Mouse (Mus musculus) forebrain, embryonic 12.5 days (tissue): ENCODE data around the gene C330007P06Rik. TPM values are rescaled to one million over a fixed set of nuclear protein-coding genes. Genes with fewer than 3 reads are reported as not detected.

Source experiments
- ATAC-seq: fragments of 200-750 bp; cut with Nextera tagmentation; 2 replicates; pipeline ENCODE4 v1.8.0; 2017; ENCODE audit warnings: moderate TSS enrichment; ENCODE audit not compliant: low FRiP score
- H3K27ac ChIP-seq: fragments of 300-500 bp; sonication (generic); 2 replicates; pipeline ENCODE4 v1.5.1; 2016; ENCODE audit warnings: mild to moderate bottlenecking
- H3K27me3 ChIP-seq: fragments of 300-500 bp; sonication (generic); 2 replicates; pipeline ENCODE4 v1.6.1; 2016; ENCODE audit warnings: mild to moderate bottlenecking
- H3K36me3 ChIP-seq: fragments of 300-500 bp; sonication (generic); replicated peaks from 2 replicates; pipeline ENCODE4 v1.6.1; 2016; ENCODE audit warnings: mild to moderate bottlenecking
- H3K4me1 ChIP-seq: fragments of 300-500 bp; sonication (generic); 2 replicates; pipeline ENCODE4 v1.6.1; 2016
- H3K4me2 ChIP-seq: fragments of 300-500 bp; sonication (generic); 2 replicates; pipeline ENCODE4 v1.6.1; 2016; ENCODE audit warnings: mild to moderate bottlenecking, moderate library complexity
- H3K4me3 ChIP-seq: fragments of 300-500 bp; sonication (generic); replicated peaks from 2 replicates; pipeline ENCODE4 v1.5.1; 2016; ENCODE audit warnings: mild to moderate bottlenecking
- H3K9ac ChIP-seq: fragments of 300-500 bp; sonication (generic); 2 replicates; pipeline ENCODE4 v1.6.1; 2016; ENCODE audit warnings: mild to moderate bottlenecking
- H3K9me3 ChIP-seq: fragments of 300-500 bp; sonication (generic); 2 replicates; pipeline ENCODE4 v1.6.1; 2016
- WGBS: fragments of 180-500 bp; shearing (Covaris S2); methylation state at CpG from one replicate; pipeline ENCODE4 v1.1.7; 2016; 5-methylcytosine and 5-hydroxymethylcytosine counted together
- polyA plus RNA-seq: library from polyadenylated mRNA; unstranded; fragments of >200 nt; fragmentation: Nextera tagmentation; extraction: Ambion mirVana; gene quantifications from 2 replicates; pipeline ENCODE4 v1.2.1, GENCODE M21; 2016

The C330007P06Rik gene
- polyA plus RNA-seq, 1 experiment from 2014 or later: 33.0 TPM

DNA sequence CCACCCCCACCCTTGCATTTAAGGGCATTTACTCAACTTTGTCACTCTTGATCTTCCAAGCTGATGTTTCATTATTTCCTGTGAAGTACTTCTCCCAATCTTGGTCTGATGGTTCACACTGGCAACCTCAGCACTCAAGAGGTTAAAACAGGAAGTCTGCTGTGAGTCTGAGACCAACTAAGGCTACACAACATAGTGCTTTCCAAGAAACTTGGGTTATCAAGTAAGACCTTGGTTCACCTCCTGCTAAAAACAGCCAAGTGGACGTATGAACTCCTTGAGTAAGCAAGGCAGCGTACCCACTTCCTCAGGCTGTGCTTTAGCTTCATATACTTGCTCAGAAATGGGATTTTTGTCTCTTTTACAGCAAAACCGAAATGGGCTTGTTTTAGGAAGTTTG is 3.5 kb downstream of the C330007P06Rik start:
- no peak overlapping the region for H3K4me2 ChIP-seq
- no peaks in the 10 kb centered on the region; the same call in 1 of the 2 replicates for H3K9me3 ChIP-seq
- WGBS: 80% methylated on average over 3 of the region's 3 CpGs
- H3K27me3 ChIP-seq: no peaks in the 10 kb centered on the region
- H3K36me3 ChIP-seq: no peaks in the 10 kb centered on the region
- no peak for ATAC-seq
- no peak overlapping the region for H3K4me3 ChIP-seq
- no peak overlapping the region for H3K27ac ChIP-seq
- H3K9ac ChIP-seq: no peak overlapping the region
- H3K4me1 ChIP-seq: no peaks in the 10 kb centered on the region

DNA sequence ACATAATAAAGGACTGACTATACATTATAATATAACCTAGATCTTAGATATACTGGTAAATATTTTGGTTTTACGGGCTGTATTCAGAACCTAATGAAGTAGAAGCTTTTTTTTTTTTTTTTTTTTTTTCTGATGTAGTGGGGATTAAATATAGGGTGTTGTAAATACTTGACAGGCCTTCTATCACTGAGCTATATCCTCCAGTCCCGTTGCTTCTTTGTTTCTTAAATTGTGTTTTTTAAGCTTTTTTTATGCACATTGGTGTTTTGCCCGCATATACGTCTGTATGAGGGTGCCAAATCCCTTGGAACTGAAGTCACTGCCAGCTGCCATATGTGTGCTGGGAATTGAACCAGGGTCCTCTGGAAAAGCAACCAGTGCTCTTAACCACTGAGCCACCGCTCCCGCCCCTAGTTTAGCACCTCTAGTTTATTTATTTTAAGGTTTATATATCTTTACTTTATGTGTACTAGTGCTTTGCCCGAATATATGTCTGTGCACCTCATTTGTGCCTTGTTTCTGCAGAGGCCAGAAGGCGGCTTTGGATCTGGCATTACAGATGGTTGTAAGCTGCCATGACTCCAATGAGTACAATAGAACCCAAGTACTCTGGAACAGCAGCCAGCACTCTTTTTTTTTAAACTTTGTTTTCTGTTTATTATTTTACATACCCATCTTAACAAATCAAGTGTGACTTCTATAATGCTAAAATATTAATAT is 9.1 kb downstream of the C330007P06Rik start:
- H3K9me3 ChIP-seq: no peaks in the 10 kb centered on the region
- peak overlapping the region; percentile 27; the same call in 1 of the 2 replicates for H3K4me2 ChIP-seq
- no peak overlapping the region for H3K9ac ChIP-seq
- no peaks in the 10 kb centered on the region for H3K36me3 ChIP-seq
- H3K4me3 ChIP-seq: peak overlapping the region; percentile 49
- H3K4me1 ChIP-seq: peaks cover 6% of the 10 kb centered on the region
- no peaks in the 10 kb centered on the region for H3K27me3 ChIP-seq
- no peak for ATAC-seq
- H3K27ac ChIP-seq: no peak overlapping the region
- WGBS: 61% methylated on average over 8 of the region's 8 CpGs

DNA sequence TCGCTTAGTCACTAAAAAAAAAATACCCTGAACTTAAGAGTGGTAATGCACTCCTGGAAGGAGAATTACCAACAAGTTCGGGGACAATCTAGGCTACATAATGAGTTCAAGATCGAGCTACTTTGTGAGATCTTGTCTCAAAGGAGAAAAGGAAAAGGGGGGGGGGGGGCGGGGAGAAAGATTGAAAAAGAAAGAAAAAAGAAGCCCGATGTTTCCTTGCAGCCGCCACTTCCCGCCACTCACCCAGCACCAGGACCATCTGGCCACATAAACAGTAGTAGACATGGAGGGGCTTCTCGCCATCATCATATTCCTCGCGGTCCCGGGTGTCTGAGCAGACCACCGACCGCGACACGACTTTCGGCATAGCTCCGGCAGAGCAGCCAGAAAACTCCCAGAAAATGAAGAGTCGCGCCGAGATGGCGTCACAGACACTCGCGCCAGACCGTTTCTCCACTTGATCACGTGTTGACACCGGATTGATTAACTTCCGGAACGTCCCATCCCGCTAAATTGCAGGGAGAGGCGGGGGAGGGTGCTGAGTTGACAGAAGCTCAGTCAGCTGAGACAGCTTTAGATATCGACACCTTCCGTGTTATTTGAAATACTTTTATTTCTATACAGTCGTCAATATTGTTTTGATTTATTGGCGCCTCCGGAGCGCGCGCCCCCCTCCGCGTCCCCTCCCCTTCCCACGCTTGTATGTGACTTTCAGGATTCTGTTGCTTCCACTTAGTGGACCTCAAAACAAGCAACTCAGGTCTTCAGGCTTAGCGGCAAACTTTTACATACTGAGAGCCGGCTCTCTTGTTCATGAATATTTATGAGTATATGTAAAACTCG is 9.9 kb downstream of the C330007P06Rik start:
- H3K9ac ChIP-seq: peak overlapping the region; percentile 55
- H3K9me3 ChIP-seq: no peaks in the 10 kb centered on the region
- peaks cover 6% of the 10 kb centered on the region for H3K4me1 ChIP-seq
- 21% methylated on average over 42 of the region's 44 CpGs for WGBS
- no peaks in the 10 kb centered on the region for H3K36me3 ChIP-seq
- 0 out of 2 replicates have a peak overlapping the region, but pooled peaks have one; percentile 36 for H3K27ac ChIP-seq
- ATAC-seq: peak; percentile 91
- H3K4me2 ChIP-seq: peak overlapping the region; percentile 50
- H3K4me3 ChIP-seq: peak overlapping the region; percentile 49
- no peaks in the 10 kb centered on the region for H3K27me3 ChIP-seq

DNA sequence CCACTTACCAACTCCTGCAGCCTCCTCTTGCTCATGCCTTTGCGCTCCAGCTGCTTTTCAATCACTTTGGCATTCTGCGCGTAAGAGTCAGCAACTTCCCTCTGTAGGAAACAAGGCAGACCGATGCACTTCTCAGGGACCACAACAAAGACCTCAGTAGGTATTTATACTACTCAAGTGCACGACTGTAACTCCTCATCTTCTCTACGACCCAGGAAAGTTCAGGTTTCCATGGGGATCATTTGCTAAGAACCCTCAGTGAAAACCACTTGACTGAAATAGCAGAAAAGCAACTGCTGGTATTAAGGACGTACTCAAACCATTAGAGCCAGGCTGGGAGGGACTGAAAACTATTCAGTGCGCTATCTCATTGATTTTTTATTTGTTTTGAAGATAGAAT is 21.3 kb downstream of the C330007P06Rik start:
- Histone ChIP-seq H3K27ac (no peak overlapping the region), H3K4me1 (no peaks in the 10 kb centered on the region), H3K9me3 (no peaks in the 10 kb centered on the region), H3K4me2 (no peak overlapping the region), H3K36me3 (no peaks in the 10 kb centered on the region; the same call in 1 of the 2 replicates), H3K4me3 (no peak overlapping the region), H3K9ac (no peak overlapping the region), H3K27me3 (no peaks in the 10 kb centered on the region)
- ATAC-seq: no peak
- WGBS: 77% methylated on average over 8 of the region's 8 CpGs

DNA sequence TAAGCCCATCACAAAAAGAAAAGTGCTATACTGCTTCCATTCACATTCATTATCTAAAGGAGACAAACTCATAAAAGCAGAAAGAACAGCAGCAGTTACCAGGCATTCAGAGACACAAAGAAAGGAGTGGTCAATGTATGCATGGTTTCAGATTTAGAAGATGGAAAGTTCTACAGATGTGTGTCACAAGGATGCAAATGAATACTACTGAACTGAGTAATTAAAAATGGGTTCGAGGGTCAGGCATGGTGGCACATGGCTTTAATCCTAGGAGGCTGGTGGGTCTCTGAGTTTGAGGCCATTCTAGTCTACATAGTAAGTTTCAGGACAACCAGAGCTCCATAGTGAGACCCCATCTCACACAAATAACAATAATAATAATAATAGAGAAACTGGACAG is 26.8 kb downstream of the C330007P06Rik start:
- Histone ChIP-seq H3K9ac (no peak overlapping the region), H3K4me3 (no peak overlapping the region)
- WGBS: 75% methylated on average over 1 of the region's 1 CpGs

DNA sequence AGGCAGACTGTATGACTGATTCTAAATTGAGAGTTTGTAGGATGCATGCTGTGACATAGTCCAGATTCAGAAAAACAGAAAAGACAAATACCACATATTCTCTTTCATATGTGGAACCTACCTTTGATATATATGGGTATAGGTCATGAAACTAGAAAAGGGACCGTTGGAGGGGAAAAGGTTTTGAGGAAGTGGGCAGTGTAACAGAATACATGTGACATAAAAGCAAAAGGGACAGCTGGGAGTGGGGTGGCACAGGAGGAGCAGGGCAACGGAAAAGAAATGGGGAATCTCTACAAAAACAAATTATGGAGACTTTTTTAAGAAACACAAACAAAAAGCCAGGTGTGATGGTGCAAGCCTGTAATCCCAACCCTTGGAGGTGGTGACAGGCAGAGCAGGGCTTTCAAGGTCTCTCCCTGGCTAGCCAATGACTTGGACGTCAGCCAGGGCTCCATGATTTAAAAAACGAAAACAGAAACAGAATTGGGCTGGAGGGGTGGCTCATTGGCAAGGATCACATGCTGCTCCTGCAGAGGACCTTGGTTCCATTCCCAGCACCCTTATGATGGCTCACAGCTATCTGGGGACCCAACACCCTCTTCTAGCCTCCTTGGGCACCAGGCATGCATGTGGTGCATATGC is 30.4 kb downstream of the C330007P06Rik start:
- Histone ChIP-seq H3K4me2 (no peak overlapping the region), H3K9me3 (no peaks in the 10 kb centered on the region), H3K36me3 (no peaks in the 10 kb centered on the region), H3K27me3 (no peaks in the 10 kb centered on the region), H3K4me1 (no peaks in the 10 kb centered on the region), H3K9ac (no peak overlapping the region), H3K4me3 (no peak overlapping the region), H3K27ac (no peak overlapping the region)
- 85% methylated on average over 4 of the region's 4 CpGs for WGBS
- no peak for ATAC-seq

More for the DNA sequence above, 26.8 kb downstream of the C330007P06Rik start:
- no peaks in the 10 kb centered on the region for H3K27me3 ChIP-seq
- no peaks in the 10 kb centered on the region for H3K4me1 ChIP-seq
- no peak for ATAC-seq
- no peak overlapping the region for H3K27ac ChIP-seq
- H3K36me3 ChIP-seq: no peaks in the 10 kb centered on the region
- H3K4me2 ChIP-seq: no peak overlapping the region
- no peaks in the 10 kb centered on the region for H3K9me3 ChIP-seq

DNA sequence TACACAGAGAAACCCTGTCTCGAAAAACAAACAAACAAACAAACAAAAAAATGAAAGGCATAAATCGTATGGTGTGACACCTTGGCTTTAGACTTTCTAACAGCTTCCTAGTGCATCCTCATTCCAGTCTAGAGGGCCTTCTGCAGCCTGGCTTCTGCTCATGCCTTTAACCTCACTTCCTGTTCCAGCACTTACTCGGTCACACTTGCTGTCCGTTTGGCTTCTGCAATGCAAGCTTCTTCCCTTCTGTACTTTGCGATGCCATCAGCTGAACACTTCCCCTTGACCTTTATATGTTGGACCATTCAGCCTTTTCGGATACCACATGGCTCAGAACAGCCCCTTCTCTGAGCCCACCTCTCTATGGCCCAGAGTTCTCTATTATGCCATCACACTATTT is 32.2 kb downstream of the C330007P06Rik start:
- no peaks in the 10 kb centered on the region for H3K9me3 ChIP-seq
- H3K36me3 ChIP-seq: no peaks in the 10 kb centered on the region
- no peak for ATAC-seq
- H3K27me3 ChIP-seq: no peaks in the 10 kb centered on the region
- no peak overlapping the region for H3K4me2 ChIP-seq
- no peak overlapping the region for H3K4me3 ChIP-seq
- no peaks in the 10 kb centered on the region for H3K4me1 ChIP-seq
- 91% methylated on average over 6 of the region's 6 CpGs for WGBS
- H3K9ac ChIP-seq: no peak overlapping the region
- no peak overlapping the region for H3K27ac ChIP-seq

DNA sequence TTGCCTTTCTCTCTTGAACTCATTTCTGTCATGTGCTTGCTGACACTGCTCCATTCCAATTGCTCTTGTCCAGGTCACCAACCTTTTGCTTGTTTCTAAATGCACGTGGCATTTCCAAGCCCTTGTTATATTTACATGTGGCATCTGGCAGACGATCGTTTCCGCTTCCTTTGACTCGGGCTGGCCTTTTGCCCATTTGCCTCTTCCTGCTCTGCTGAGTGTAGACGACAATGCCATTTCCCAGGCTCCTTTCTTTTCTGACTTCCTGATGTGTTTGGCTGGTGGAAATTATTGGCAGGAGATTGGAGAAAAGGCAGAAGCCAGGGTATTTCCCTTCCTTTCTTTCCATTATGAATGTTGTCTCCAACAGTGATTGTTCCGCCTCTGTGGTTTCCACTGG is 34.5 kb downstream of the C330007P06Rik start:
- ATAC-seq: no peak

DNA sequence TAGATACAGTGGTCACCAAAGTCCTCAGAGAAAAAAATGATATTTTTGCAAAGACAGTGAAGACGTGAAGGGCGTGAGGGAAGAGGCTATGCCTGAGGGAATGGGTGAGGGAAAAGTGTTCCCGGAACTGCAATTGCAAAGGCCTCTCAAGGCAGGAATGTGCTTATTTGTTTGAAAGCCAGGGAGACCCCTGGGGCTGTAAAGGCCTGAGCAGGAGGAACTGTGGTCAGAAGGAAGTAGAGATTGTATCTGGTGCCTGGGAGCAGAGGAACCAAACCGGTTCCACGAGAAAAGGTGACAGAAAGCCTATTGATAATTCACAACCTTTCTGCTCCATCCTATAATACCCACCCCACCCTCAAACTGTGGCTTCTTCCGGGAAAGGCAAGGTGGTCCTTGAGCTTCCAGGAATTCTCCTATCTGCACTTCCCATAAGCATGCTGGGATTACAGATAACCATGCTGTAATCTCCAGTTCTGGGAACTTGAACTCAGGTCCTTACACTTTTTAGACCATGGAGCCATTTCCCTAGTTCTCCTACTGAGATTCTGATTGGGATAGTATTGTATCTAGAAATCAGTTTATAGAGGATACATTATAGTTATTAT is 36.7 kb downstream of the C330007P06Rik start:
- Histone ChIP-seq H3K27ac (no peak overlapping the region), H3K9me3 (no peaks in the 10 kb centered on the region), H3K9ac (no peak overlapping the region), H3K4me3 (no peak overlapping the region), H3K4me2 (no peak overlapping the region), H3K36me3 (no peaks in the 10 kb centered on the region), H3K27me3 (no peaks in the 10 kb centered on the region), H3K4me1 (peaks cover 4% of the 10 kb centered on the region; the same call in 1 of the 2 replicates)
- ATAC-seq: no peak
- 76% methylated on average over 6 of the region's 6 CpGs for WGBS

More for the DNA sequence above, 34.5 kb downstream of the C330007P06Rik start:
- Histone ChIP-seq H3K4me2 (no peak overlapping the region), H3K36me3 (no peaks in the 10 kb centered on the region), H3K27me3 (no peaks in the 10 kb centered on the region), H3K4me1 (no peaks in the 10 kb centered on the region), H3K9me3 (no peaks in the 10 kb centered on the region), H3K4me3 (no peak overlapping the region), H3K9ac (no peak overlapping the region), H3K27ac (no peak overlapping the region)
- 83% methylated on average over 7 of the region's 7 CpGs for WGBS

DNA sequence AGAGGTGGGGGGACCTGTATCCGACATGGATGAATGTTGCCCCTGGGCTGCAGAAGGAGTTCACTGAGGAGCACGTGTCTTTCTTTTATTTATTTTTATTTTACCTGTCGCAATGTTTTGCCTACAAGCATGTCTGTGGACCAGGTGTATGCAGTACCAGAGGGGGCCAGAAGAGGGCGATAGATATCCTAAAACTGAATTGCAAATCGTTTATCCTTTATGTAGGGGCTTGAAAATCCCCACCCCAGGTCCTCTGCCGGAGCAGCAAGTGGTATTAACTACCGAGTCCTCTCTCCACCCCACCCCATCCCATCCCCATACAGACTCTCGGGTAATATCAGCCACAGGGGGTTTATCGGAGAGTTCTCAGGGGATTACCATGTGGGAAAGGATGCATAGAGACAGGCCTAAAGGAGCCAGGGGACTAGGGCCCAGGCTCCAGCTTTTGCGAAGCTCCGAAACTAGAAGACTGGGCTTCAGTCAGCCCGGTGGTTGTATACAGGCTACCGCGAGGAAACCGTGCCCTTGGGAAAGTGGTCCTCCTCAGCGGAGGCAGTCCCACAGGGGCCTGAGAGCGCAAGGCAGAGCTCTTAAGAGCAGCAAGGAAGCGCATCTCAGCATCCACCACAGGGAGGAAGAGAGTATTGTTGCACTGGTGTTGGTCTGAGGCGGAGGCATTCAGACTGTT is 40.4 kb downstream of the C330007P06Rik start:
- H3K27me3 ChIP-seq: no peaks in the 10 kb centered on the region
- peak overlapping the region; percentile 15 for H3K4me3 ChIP-seq
- H3K36me3 ChIP-seq: no peaks in the 10 kb centered on the region
- peak; percentile 60; the same call in 1 of the 2 replicates for ATAC-seq
- H3K4me1 ChIP-seq: peaks cover 4% of the 10 kb centered on the region; the same call in 1 of the 2 replicates
- peak overlapping the region; percentile 46 for H3K4me2 ChIP-seq
- H3K27ac ChIP-seq: peak overlapping the region; percentile 53; the same call in 1 of the 2 replicates
- WGBS: 18% methylated on average over 19 of the region's 19 CpGs
- no peaks in the 10 kb centered on the region for H3K9me3 ChIP-seq
- H3K9ac ChIP-seq: 0 out of 2 replicates have a peak overlapping the region, but pooled peaks have one; percentile 17

- H3K36me3 ChIP-seq: no peaks in the 10 kb centered on the region
- 66% methylated on average over 4 of the region's 4 CpGs for WGBS
These were observed 42.3 kb downstream of the C330007P06Rik start for GRCm38 (mm10) chrX:36831632-36832031.

More at GRCm38 (mm10) chrX:36831632-36832031, 42.3 kb downstream of the C330007P06Rik start:
- Histone ChIP-seq H3K27me3 (no peaks in the 10 kb centered on the region), H3K4me1 (peaks cover 4% of the 10 kb centered on the region; the same call in 1 of the 2 replicates), H3K4me3 (no peak overlapping the region), H3K9me3 (no peaks in the 10 kb centered on the region), H3K27ac (no peak overlapping the region), H3K4me2 (no peak overlapping the region), H3K9ac (no peak overlapping the region)
- no peak for ATAC-seq
